Mouse (Mus musculus) left cerebral cortex, adult 9 months (tissue): Measurements from ENCODE around the gene Mthfd1.

Experiments used
- DNase-seq, 2 experiments: peaks; one replicate each; pipeline ENCODE4 v3.0.0; 2022; ENCODE audit warnings: low spot score in 2 of 2

Mthfd1 gene

GRCm38 (mm10) chr12:76349680-76350220, 94.7 kb downstream of the Mthfd1 start:
- no peak for DNase-seq

- DNase-seq, result no peak
These were observed 105.8 kb downstream of the Mthfd1 start for GRCm38 (mm10) chr12:76360868-76361267.

GRCm38 (mm10) chr12:76361405-76362302, 106.6 kb downstream of the Mthfd1 start:
- no peak for DNase-seq

GRCm38 (mm10) chr12:76362303-76362676, 107.2 kb downstream of the Mthfd1 start:
- no peak for DNase-seq

- no peak for DNase-seq
These were observed 111.2 kb downstream of the Mthfd1 start for GRCm38 (mm10) chr12:76366276-76366675.

GRCm38 (mm10) chr12:76367096-76367995, 112.2 kb downstream of the Mthfd1 start:
- DNase-seq, result no peak

GRCm38 (mm10) chr12:76368201-76368789, 113.2 kb downstream of the Mthfd1 start:
- no peak for DNase-seq

GRCm38 (mm10) chr12:76368790-76369205, 113.7 kb downstream of the Mthfd1 start:
- no peak for DNase-seq
